Mouse (Mus musculus) lung, embryonic 14.5 days (tissue): ENCODE data around the gene Tcf7l1. TPM values are rescaled to one million over a fixed set of nuclear protein-coding genes. Genes with fewer than 3 reads are reported as not detected.

Experiments
- ATAC-seq: fragments of 200-750 bp; cut with Nextera tagmentation; 2 replicates; pipeline ENCODE4 v1.8.0; 2017; ENCODE audit warnings: mild to moderate bottlenecking, moderate TSS enrichment, moderate library complexity; ENCODE audit not compliant: insufficient read depth
- DNase-seq: peaks from one replicate; pipeline ENCODE4 v3.0.0-alpha.2; 2015
- H3K27ac ChIP-seq: fragments of 300-500 bp; sonication (generic); 2 replicates; pipeline ENCODE4 v1.5.1; 2014; ENCODE audit warnings: low read depth, mild to moderate bottlenecking, moderate library complexity
- H3K27me3 ChIP-seq: fragments of 300-500 bp; sonication (generic); 2 replicates; pipeline ENCODE4 v1.6.1; 2014; ENCODE audit warnings: low read length, control low read depth; ENCODE audit not compliant: insufficient read depth
- H3K36me3 ChIP-seq: fragments of 300-500 bp; sonication (generic); 2 replicates; pipeline ENCODE4 v1.6.1; 2014; ENCODE audit warnings: control low read depth; ENCODE audit not compliant: insufficient read depth
- H3K4me1 ChIP-seq: fragments of 300-500 bp; sonication (generic); 2 replicates; pipeline ENCODE4 v1.6.1; 2014; ENCODE audit warnings: antibody characterized with exemption, control low read depth; ENCODE audit not compliant: insufficient read depth
- H3K4me2 ChIP-seq: fragments of 300-500 bp; sonication (generic); 2 replicates; pipeline ENCODE4 v1.6.1; 2014; ENCODE audit warnings: mild to moderate bottlenecking
- H3K4me3 ChIP-seq: fragments of 300-500 bp; sonication (generic); 2 replicates; pipeline ENCODE4 v1.5.1; 2014; ENCODE audit warnings: low read depth, low read length
- H3K9ac ChIP-seq: fragments of 300-500 bp; sonication (generic); 2 replicates; pipeline ENCODE4 v1.6.1; 2014
- H3K9me3 ChIP-seq: fragments of 300-500 bp; sonication (generic); 2 replicates; pipeline ENCODE4 v1.6.1; 2016; ENCODE audit warnings: low read depth, low read length, control low read depth
- CTCF ChIP-seq: IDR thresholded peaks from 2 replicates; pipeline ENCODE4 v1.5.1; 2016; ENCODE audit warnings: antibody characterized with exemption, low read depth
- WGBS: fragments of 180-500 bp; shearing (Covaris S2); extraction: QIAGEN DNeasy Blood & Tissue Kit; methylation state at CpG from one replicate; pipeline ENCODE4 v1.1.7; 2014; 5-methylcytosine and 5-hydroxymethylcytosine counted together
- polyA plus RNA-seq: library from polyadenylated mRNA; unstranded; fragments of >200 nt; fragmentation: Nextera tagmentation; extraction: Ambion mirVana; gene quantifications from 2 replicates; pipeline ENCODE4 v1.2.1, GENCODE M21; 2014

Gene Tcf7l1
- polyA plus RNA-seq, 1 experiment from 2014 or later = 41.1 TPM

GRCm38 (mm10) chr6:72654355-72654754, 134.7 kb downstream of the Tcf7l1 start:
- H3K4me2 ChIP-seq = no peak overlapping the region
- TF ChIP-seq CTCF = no peak
- no peak overlapping the region for H3K9ac ChIP-seq
- no peaks in the 10 kb centered on the region for H3K36me3 ChIP-seq
- ATAC-seq = no peak
- peaks cover 32% of the 10 kb centered on the region for H3K4me1 ChIP-seq
- 91% methylated on average over 6 of the region's 6 CpGs for WGBS
- H3K9me3 ChIP-seq = no peaks in the 10 kb centered on the region
- no peak overlapping the region for H3K4me3 ChIP-seq
- no peak for DNase-seq
- H3K27ac ChIP-seq = peak overlapping the region; percentile 19
- H3K27me3 ChIP-seq = no peaks in the 10 kb centered on the region

GRCm38 (mm10) chr6:72653419-72653818, 135.6 kb downstream of the Tcf7l1 start:
- H3K4me2 ChIP-seq = no peak overlapping the region
- no peaks in the 10 kb centered on the region for H3K9me3 ChIP-seq
- H3K9ac ChIP-seq = no peak overlapping the region
- no peak overlapping the region for H3K4me3 ChIP-seq
- 43% methylated on average over 7 of the region's 7 CpGs for WGBS
- 0 out of 2 replicates have a peak, but pooled peaks have one; percentile 5 for ATAC-seq
- TF ChIP-seq CTCF = no peak
- peak; percentile 77 for DNase-seq
- H3K27ac ChIP-seq = peak overlapping the region; percentile 63
- peaks cover 32% of the 10 kb centered on the region for H3K4me1 ChIP-seq
- H3K36me3 ChIP-seq = no peaks in the 10 kb centered on the region
- H3K27me3 ChIP-seq = no peaks in the 10 kb centered on the region

- peaks cover 5% of the 10 kb centered on the region; the same call in 1 of the 2 replicates for H3K36me3 ChIP-seq
- peaks cover 19% of the 10 kb centered on the region for H3K4me1 ChIP-seq
- H3K9ac ChIP-seq = no peak overlapping the region
- H3K27ac ChIP-seq = peak overlapping the region; percentile 32; the same call in 1 of the 2 replicates
- peak; percentile 73 for DNase-seq
- H3K4me2 ChIP-seq = no peak overlapping the region
- ATAC-seq = peak; percentile 18; the same call in 1 of the 2 replicates
- no peaks in the 10 kb centered on the region for H3K27me3 ChIP-seq
- no peak overlapping the region for H3K4me3 ChIP-seq
- H3K9me3 ChIP-seq = no peaks in the 10 kb centered on the region
- 46% methylated on average over 10 of the region's 10 CpGs for WGBS
- peak; percentile 28; the same call in 1 of the 2 replicates for TF ChIP-seq CTCF
These were observed 138.7 kb downstream of the Tcf7l1 start for GRCm38 (mm10) chr6:72650338-72650851.

- Histone ChIP-seq H3K9ac (no peak overlapping the region), H3K27ac (no peak overlapping the region), H3K27me3 (no peaks in the 10 kb centered on the region), H3K9me3 (no peaks in the 10 kb centered on the region), H3K4me2 (no peak overlapping the region), H3K4me1 (no peaks in the 10 kb centered on the region; the same call in 1 of the 2 replicates), H3K4me3 (no peak overlapping the region), H3K36me3 (peaks cover 5% of the 10 kb centered on the region; the same call in 1 of the 2 replicates)
- TF ChIP-seq CTCF = no peak
- ATAC-seq (no peak), DNase-seq (no peak)
- WGBS = 72% methylated on average over 12 of the region's 12 CpGs
These were observed 141.0 kb downstream of the Tcf7l1 start for GRCm38 (mm10) chr6:72648002-72648595.

GRCm38 (mm10) chr6:72647383-72647820, 141.7 kb downstream of the Tcf7l1 start:
- no peaks in the 10 kb centered on the region for H3K9me3 ChIP-seq
- 44% methylated on average over 10 of the region's 10 CpGs for WGBS
- H3K9ac ChIP-seq = no peak overlapping the region
- H3K4me3 ChIP-seq = no peak overlapping the region
- ATAC-seq (peak; percentile 74; the same call in 1 of the 2 replicates), DNase-seq (peak; percentile 90)
- no peak overlapping the region for H3K27ac ChIP-seq
- H3K4me2 ChIP-seq = no peak overlapping the region
- H3K36me3 ChIP-seq = peaks cover 5% of the 10 kb centered on the region; the same call in 1 of the 2 replicates
- H3K27me3 ChIP-seq = no peaks in the 10 kb centered on the region
- peak; percentile 91 for TF ChIP-seq CTCF
- H3K4me1 ChIP-seq = no peaks in the 10 kb centered on the region; the same call in 1 of the 2 replicates

- Histone ChIP-seq H3K9ac (no peak overlapping the region), H3K4me1 (no peaks in the 10 kb centered on the region; the same call in 1 of the 2 replicates), H3K27ac (no peak overlapping the region), H3K4me2 (no peak overlapping the region), H3K4me3 (no peak overlapping the region), H3K36me3 (peaks cover 5% of the 10 kb centered on the region; the same call in 1 of the 2 replicates), H3K27me3 (no peaks in the 10 kb centered on the region), H3K9me3 (no peaks in the 10 kb centered on the region)
- ATAC-seq (no peak), DNase-seq (no peak)
- no peak for TF ChIP-seq CTCF
- WGBS = 89% methylated on average over 7 of the region's 7 CpGs
These were observed 143.7 kb downstream of the Tcf7l1 start for GRCm38 (mm10) chr6:72645364-72645763.

GRCm38 (mm10) chr6:72644576-72644975, 144.5 kb downstream of the Tcf7l1 start:
- Histone ChIP-seq H3K36me3 (peaks cover 5% of the 10 kb centered on the region; the same call in 1 of the 2 replicates), H3K27ac (no peak overlapping the region), H3K9me3 (no peaks in the 10 kb centered on the region), H3K4me2 (no peak overlapping the region), H3K27me3 (no peaks in the 10 kb centered on the region), H3K4me1 (no peaks in the 10 kb centered on the region), H3K4me3 (no peak overlapping the region), H3K9ac (no peak overlapping the region)
- DNase-seq (no peak), ATAC-seq (no peak)
- TF ChIP-seq CTCF = no peak
- WGBS = 70% methylated on average over 4 of the region's 4 CpGs
